Mouse (Mus musculus): ENCODE results near the gene Ttc13. TPM values are rescaled to one million over a fixed set of nuclear protein-coding genes. Genes with fewer than 3 reads are reported as not detected.

The Ttc13 gene
- polyA plus RNA-seq, 1 experiment from 2014 or later = 44.3 TPM

DNA sequence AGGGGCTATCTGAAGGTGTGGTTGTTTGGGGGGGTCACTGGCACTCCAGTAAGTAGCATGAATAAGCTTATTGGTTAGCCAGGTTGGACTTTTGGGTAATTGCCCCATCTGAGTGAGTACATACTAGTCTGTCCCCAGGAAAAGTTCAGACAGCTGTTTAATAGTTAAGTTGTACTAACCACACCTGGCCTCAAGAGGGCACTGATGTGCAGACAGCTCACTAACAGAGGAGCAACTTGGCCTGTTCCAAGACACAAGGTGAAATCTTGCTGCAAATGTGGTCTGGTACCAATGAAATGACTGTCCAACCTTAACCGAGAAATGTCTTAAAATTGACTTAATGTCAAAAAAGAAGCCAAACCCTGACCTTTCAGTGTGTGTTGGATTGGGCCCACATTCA, 17.5 kb upstream of the Ttc13 start:
- ATAC-seq (ENCODE audit: low FRiP score, low read depth) = no peak
- Histone ChIP-seq H3K4me1 (no peaks in the 10 kb centered on the region), H3K9ac (no peak overlapping the region), H3K27me3 (no peaks in the 10 kb centered on the region), H3K36me3 (peaks cover 56% of the 10 kb centered on the region), H3K9me3 (no peaks in the 10 kb centered on the region), H3K27ac (no peak overlapping the region), H3K4me3 (no peak overlapping the region), H3K4me2 (replicated peaks) (no peak overlapping the region)
- WGBS = 69% methylated on average over 1 of the region's 1 CpGs

DNA sequence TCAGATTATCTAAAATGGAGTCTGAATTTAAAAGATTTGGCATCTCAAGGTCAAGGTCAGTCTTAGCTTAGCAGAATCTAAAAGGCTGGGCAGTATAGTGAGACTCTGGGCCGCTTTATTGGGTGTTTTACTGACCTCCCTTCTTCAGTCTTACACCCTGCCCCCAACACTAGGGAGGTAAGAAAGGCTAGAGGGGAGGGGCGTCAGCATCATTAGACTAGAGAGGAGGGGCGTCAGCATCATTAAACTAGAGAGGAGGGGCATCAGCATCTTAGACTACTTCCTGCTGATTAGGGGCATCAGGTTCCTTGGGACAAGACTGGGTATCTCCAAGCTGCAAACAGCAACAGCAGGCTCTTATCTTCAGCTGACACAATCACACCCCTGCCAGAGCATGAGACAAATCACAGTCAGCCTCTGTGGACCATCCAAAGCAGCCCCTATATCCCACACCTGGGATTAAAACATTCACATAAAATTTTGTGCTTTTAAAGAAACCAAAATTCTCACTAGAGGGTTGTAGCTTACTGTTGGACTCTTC, 13.7 kb upstream of the Ttc13 start:
- Histone ChIP-seq H3K27me3 (no peaks in the 10 kb centered on the region), H3K27ac (no peak overlapping the region), H3K4me1 (no peaks in the 10 kb centered on the region), H3K9me3 (no peaks in the 10 kb centered on the region), H3K36me3 (peaks cover 81% of the 10 kb centered on the region), H3K9ac (no peak overlapping the region), H3K4me2 (replicated peaks) (no peak overlapping the region), H3K4me3 (no peak overlapping the region)
- WGBS = 55% methylated on average over 3 of the region's 3 CpGs
- ATAC-seq (ENCODE audit: low FRiP score, low read depth) = no peak

GRCm38 (mm10) chr8:124732828-124733227, 11.0 kb upstream of the Ttc13 start:
- 92% methylated on average over 8 of the region's 8 CpGs for WGBS
- no peak overlapping the region for H3K4me2 ChIP-seq (replicated peaks)
- no peaks in the 10 kb centered on the region for H3K4me1 ChIP-seq
- H3K9ac ChIP-seq = no peak overlapping the region
- H3K27me3 ChIP-seq = no peaks in the 10 kb centered on the region
- no peak for ATAC-seq (ENCODE audit: low FRiP score, low read depth)
- H3K36me3 ChIP-seq = peaks cover 92% of the 10 kb centered on the region
- no peak overlapping the region for H3K27ac ChIP-seq
- H3K9me3 ChIP-seq = no peaks in the 10 kb centered on the region
- H3K4me3 ChIP-seq = no peak overlapping the region

DNA sequence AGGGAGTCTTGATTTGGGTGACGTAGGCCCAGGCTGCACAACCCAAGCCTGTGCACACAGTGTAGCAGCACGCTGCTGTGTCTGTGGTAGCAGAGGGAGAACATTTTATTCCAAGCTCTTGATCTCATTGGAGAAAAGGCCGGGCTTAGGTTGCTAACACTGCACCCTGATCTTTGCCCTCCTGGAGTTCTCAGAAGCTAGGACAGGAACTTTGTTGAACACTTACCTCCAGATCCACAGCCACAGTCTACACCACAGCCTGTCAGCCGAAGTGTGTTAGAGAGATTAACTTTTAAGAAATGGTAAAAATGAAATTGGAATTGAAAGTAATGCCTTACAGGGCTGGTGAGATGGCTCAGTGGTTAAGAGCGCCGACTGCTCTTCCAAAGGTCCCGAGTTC, 2.5 kb upstream of the Ttc13 start:
- H3K4me2 ChIP-seq (replicated peaks) = no peak overlapping the region
- H3K36me3 ChIP-seq = peaks cover 32% of the 10 kb centered on the region
- H3K4me1 ChIP-seq = peaks cover 24% of the 10 kb centered on the region
- H3K9me3 ChIP-seq = no peaks in the 10 kb centered on the region
- H3K9ac ChIP-seq = no peak overlapping the region
- no peak for ATAC-seq (ENCODE audit: low FRiP score, low read depth)
- no peak overlapping the region for H3K27ac ChIP-seq
- no peaks in the 10 kb centered on the region for H3K27me3 ChIP-seq
- no peak overlapping the region for H3K4me3 ChIP-seq
- 95% methylated on average over 7 of the region's 7 CpGs for WGBS

DNA sequence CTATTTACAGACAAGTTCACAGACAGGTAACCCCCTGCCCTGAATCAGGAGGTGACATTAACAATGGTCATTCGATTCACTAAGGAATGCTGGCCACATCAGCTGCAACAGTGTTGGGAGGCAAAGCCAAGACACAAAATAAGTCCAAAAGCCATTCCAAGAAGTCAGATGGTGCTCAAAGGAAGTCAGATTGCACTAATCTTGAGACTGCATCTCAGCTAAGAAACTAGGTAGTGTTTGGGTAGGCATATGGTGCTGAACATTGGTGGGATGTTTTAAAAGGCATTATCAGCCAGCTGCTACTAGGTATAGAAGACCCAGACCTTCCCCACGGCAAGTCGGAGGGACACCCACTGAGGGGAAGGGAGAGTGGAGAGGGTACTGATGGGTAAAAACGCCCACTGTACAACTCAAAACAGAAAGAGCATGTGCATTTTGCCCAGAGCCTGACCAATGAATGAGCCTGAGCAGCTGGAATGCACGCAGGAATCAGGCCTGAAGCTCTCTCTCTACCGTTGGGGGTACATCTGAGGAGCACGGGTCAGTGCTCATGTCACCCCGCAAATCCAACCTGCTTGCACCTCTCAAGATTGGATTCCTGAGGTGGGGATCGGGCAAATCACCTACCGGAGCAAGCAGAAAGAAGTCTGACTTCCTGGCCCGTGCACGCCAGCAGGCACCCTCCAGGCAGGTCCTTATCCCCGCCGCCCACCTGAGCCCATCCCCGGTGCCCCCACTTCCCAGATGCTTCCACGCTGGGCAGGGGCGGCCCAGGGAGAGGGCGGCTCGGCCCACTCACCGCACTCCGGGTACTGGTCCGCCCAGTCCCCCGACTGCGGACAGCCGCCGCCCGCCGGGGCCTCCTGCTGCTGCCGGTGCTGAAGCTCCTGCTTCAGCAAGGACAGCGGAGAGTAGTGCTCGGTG, 583 bp downstream of the Ttc13 start:
- H3K27me3 ChIP-seq = no peaks in the 10 kb centered on the region
- no peak overlapping the region for H3K27ac ChIP-seq
- H3K4me1 ChIP-seq = peaks cover 24% of the 10 kb centered on the region
- no peaks in the 10 kb centered on the region for H3K9me3 ChIP-seq
- H3K36me3 ChIP-seq = peaks cover 8% of the 10 kb centered on the region
- peak overlapping the region; percentile 89 for H3K9ac ChIP-seq
- H3K4me3 ChIP-seq = peak overlapping the region; percentile 94
- peak overlapping the region; percentile 95 for H3K4me2 ChIP-seq (replicated peaks)
- ATAC-seq (ENCODE audit: low FRiP score, low read depth) = peak; percentile 64
- 3% methylated on average over 30 of the region's 31 CpGs for WGBS

DNA sequence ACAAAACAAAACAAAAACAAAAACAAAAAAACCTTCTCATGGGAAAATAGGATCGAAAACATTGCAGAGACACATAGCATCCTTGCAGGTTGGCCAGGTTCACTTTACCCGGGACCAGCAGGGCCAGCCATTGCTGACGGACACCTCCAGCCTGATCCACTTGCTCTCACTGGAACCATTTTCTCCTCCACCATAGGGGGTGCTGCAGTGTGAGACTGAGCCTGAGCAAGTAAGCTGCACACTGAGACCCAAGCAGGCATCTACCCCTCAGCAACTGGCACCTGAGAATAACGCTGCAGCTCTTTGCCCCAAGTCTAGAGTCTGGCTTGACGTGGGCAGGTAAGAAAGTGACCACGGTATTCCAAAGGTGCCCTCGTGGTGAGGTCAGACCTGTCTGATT, 1.6 kb downstream of the Ttc13 start:
- Histone ChIP-seq H3K9me3 (no peaks in the 10 kb centered on the region), H3K9ac (no peak overlapping the region), H3K4me3 (no peak overlapping the region), H3K27me3 (no peaks in the 10 kb centered on the region), H3K4me2 (replicated peaks) (no peak overlapping the region), H3K27ac (no peak overlapping the region), H3K36me3 (peaks cover 4% of the 10 kb centered on the region; the same call in 1 of the 2 replicates), H3K4me1 (peaks cover 24% of the 10 kb centered on the region)
- 79% methylated on average over 7 of the region's 7 CpGs for WGBS
- no peak for ATAC-seq (ENCODE audit: low FRiP score, low read depth)

GRCm38 (mm10) chr8:124715736-124716135, 6.0 kb downstream of the Ttc13 start:
- H3K27me3 ChIP-seq = no peaks in the 10 kb centered on the region
- 85% methylated on average over 8 of the region's 8 CpGs for WGBS

DNA sequence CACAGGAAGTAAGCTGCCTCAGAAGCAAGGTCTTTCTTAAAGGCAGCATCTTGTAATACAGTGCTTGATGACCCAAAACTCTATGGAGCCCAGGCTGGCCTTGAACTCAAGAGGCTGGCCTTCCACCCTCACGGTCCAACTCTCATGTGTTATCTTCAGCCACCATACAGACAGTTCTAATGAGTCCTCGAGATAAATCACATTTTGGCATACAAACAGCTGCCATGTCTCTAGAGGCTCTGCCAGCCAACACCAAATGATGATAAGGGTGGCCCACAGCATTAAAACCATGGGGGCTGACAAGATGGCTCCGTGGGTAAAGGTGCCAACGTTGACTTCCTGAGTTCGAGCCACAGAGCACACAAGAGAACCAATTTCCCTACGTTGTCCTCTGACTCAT, 8.6 kb downstream of the Ttc13 start:
- H3K27me3 ChIP-seq = no peaks in the 10 kb centered on the region

More at GRCm38 (mm10) chr8:124715736-124716135, 6.0 kb downstream of the Ttc13 start:
- Histone ChIP-seq H3K4me2 (replicated peaks) (no peak overlapping the region), H3K4me1 (peaks cover 7% of the 10 kb centered on the region), H3K9ac (no peak overlapping the region), H3K27ac (no peak overlapping the region), H3K4me3 (no peak overlapping the region), H3K36me3 (peaks cover 37% of the 10 kb centered on the region), H3K9me3 (no peaks in the 10 kb centered on the region)
- no peak for ATAC-seq (ENCODE audit: low FRiP score, low read depth)

GRCm38 (mm10) chr8:124705823-124706222, 16.0 kb downstream of the Ttc13 start:
- peaks cover 49% of the 10 kb centered on the region for H3K36me3 ChIP-seq
- no peaks in the 10 kb centered on the region for H3K4me1 ChIP-seq
- H3K4me3 ChIP-seq = no peak overlapping the region
- no peaks in the 10 kb centered on the region for H3K9me3 ChIP-seq
- 95% methylated on average over 8 of the region's 8 CpGs for WGBS
- no peak overlapping the region for H3K4me2 ChIP-seq (replicated peaks)
- H3K9ac ChIP-seq = no peak overlapping the region
- H3K27ac ChIP-seq = no peak overlapping the region
- no peak for ATAC-seq (ENCODE audit: low FRiP score, low read depth)
- no peaks in the 10 kb centered on the region for H3K27me3 ChIP-seq

More for the DNA sequence above, 8.6 kb downstream of the Ttc13 start:
- Histone ChIP-seq H3K9ac (no peak overlapping the region), H3K9me3 (no peaks in the 10 kb centered on the region), H3K4me1 (no peaks in the 10 kb centered on the region), H3K27ac (no peak overlapping the region), H3K36me3 (peaks cover 51% of the 10 kb centered on the region), H3K4me3 (no peak overlapping the region), H3K4me2 (replicated peaks) (no peak overlapping the region)
- WGBS = 92% methylated on average over 6 of the region's 6 CpGs
- ATAC-seq (ENCODE audit: low FRiP score, low read depth) = no peak

- H3K36me3 ChIP-seq = peaks cover 55% of the 10 kb centered on the region
- 89% methylated on average over 4 of the region's 4 CpGs for WGBS
- ATAC-seq (ENCODE audit: low FRiP score, low read depth) = no peak
Observed at GRCm38 (mm10) chr8:124704376-124704775, 17.4 kb downstream of the Ttc13 start.

GRCm38 (mm10) chr8:124703526-124703925, 18.3 kb downstream of the Ttc13 start:
- ATAC-seq (ENCODE audit: low FRiP score, low read depth) = no peak
- no peak overlapping the region for H3K4me2 ChIP-seq (replicated peaks)
- WGBS = 59% methylated on average over 4 of the region's 4 CpGs
- H3K27me3 ChIP-seq = no peaks in the 10 kb centered on the region
- H3K4me3 ChIP-seq = no peak overlapping the region
- H3K9me3 ChIP-seq = no peaks in the 10 kb centered on the region
- no peaks in the 10 kb centered on the region for H3K4me1 ChIP-seq
- peaks cover 52% of the 10 kb centered on the region for H3K36me3 ChIP-seq
- H3K9ac ChIP-seq = no peak overlapping the region
- H3K27ac ChIP-seq = no peak overlapping the region

More at GRCm38 (mm10) chr8:124704376-124704775, 17.4 kb downstream of the Ttc13 start:
- no peak overlapping the region for H3K4me3 ChIP-seq
- H3K27me3 ChIP-seq = no peaks in the 10 kb centered on the region
- H3K9ac ChIP-seq = no peak overlapping the region
- H3K9me3 ChIP-seq = no peaks in the 10 kb centered on the region
- H3K27ac ChIP-seq = no peak overlapping the region
- no peaks in the 10 kb centered on the region for H3K4me1 ChIP-seq
- H3K4me2 ChIP-seq (replicated peaks) = no peak overlapping the region

DNA sequence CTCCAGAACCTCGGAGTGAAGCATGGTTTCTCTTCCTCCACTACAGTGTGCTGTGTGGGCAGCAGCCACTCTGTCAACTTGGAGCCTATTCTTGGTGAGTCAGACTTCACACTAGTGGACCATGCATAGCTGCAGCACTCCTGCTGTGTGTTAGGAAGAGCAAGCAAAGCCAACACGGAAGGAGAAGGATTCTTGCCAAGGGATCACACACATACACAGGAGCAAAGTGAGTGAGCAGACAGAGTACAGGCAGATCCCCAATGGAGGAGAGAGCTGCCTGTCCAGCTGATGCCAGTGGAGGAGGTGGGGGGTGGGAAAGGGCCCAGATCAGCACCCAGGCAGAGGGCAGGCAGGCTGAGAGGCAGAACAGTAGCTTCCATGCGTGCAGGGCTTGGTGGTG, 19.6 kb downstream of the Ttc13 start:
- Histone ChIP-seq H3K9ac (no peak overlapping the region), H3K4me2 (replicated peaks) (no peak overlapping the region), H3K4me3 (no peak overlapping the region), H3K9me3 (no peaks in the 10 kb centered on the region), H3K4me1 (no peaks in the 10 kb centered on the region), H3K27ac (no peak overlapping the region), H3K27me3 (no peaks in the 10 kb centered on the region), H3K36me3 (peaks cover 61% of the 10 kb centered on the region)
- no peak for ATAC-seq (ENCODE audit: low FRiP score, low read depth)
- WGBS = 88% methylated on average over 3 of the region's 3 CpGs
